Mouse (Mus musculus): ENCODE results near the gene Rpa1.

DNA sequence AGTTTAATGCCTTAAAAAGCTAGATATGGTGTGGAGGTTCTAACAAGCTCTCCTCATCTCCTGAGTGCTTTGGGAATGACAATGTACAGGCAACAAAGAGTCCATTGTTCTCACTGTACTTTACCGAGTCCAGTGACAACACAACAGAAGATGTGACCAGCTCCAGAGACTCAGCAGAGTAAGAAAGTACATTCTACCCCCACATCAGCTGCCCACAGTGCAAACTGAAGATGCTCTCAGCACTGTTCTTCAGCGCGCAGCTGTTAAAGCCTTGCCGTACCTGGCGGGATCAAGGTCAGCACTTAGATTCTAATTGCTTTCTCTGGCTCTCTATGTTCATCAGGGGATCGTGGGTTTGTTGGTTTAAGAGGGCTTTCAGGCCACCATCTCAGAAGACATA lies 36.4 kb downstream of the Rpa1 start:
- TF ChIP-seq POLR2A (IDR thresholded peaks at IDR 0.05; ENCODE audit: insufficient read depth, low read depth, low read length) = no peak
- TF ChIP-seq CTCF (IDR thresholded peaks at IDR 0.05; ENCODE audit: insufficient read depth, low read depth, low read length) = no peak

All from olfactory bulb, adult 2 months (tissue).